Comparison of ENCODE assay signal across 8 mouse cellular contexts in genomic region chr4:134494780-134495545, GRCm38 (mm10). TPM values are rescaled to one million over a fixed set of nuclear protein-coding genes. Genes with fewer than 3 reads are reported as not detected.
DNase-seq lines count a peak whose midpoint lies in the region; ATAC-seq and TF ChIP-seq lines count a peak whose summit lies in the region.

No protein-coding gene starts in this region.

- no peaks in the 10 kb centered on the region for H3K27me3 ChIP-seq in embryonic facial prominence, embryonic 11.5 days (ENCODE audit: control insufficient read depth, insufficient read depth, low read length)
- no peaks in the 10 kb centered on the region for H3K27me3 ChIP-seq in liver, postnatal 0 days (ENCODE audit: insufficient read depth, low read length)
- no peaks in the 10 kb centered on the region for H3K27me3 ChIP-seq in spleen, adult 2 months (ENCODE audit: control insufficient read depth, insufficient read depth, low read length)

- no peaks in the 10 kb centered on the region for H3K36me3 ChIP-seq in embryonic facial prominence, embryonic 11.5 days (replicated peaks; ENCODE audit: control insufficient read depth, insufficient read depth, low read depth, low read length)
- H3K36me3 ChIP-seq in liver, postnatal 0 days (replicated peaks; ENCODE audit: insufficient read depth, low read length) = no peaks in the 10 kb centered on the region
- no peaks in the 10 kb centered on the region for H3K36me3 ChIP-seq in spleen, adult 2 months (ENCODE audit: control insufficient read depth, insufficient read depth, low read length)

- no peak; the same call in 1 of the 2 replicates for TF ChIP-seq EP300 in liver, postnatal 0 days (IDR thresholded peaks at IDR 0.05; ENCODE audit: low read depth)

- H3K4me2 ChIP-seq in embryonic facial prominence, embryonic 11.5 days (ENCODE audit: low read depth, low read length) = no peak overlapping the region
- H3K4me2 ChIP-seq in liver, postnatal 0 days (ENCODE audit: low read depth, low read length) = peak overlapping the region; percentile 32; the same call in 1 of the 2 replicates

- no peak overlapping the region for H3K27ac ChIP-seq in embryonic facial prominence, embryonic 11.5 days (replicated peaks; ENCODE audit: low read depth, low read length)
- peak overlapping the region; percentile 89 for H3K27ac ChIP-seq in liver, postnatal 0 days (ENCODE audit: low read depth)
- peak overlapping the region; percentile 84 for H3K27ac ChIP-seq in spleen, adult 2 months (ENCODE audit: insufficient read depth, low read length)

- no peaks in the 10 kb centered on the region for H3K9me3 ChIP-seq in embryonic facial prominence, embryonic 11.5 days (replicated peaks; ENCODE audit: control insufficient read depth, low read length)
- no peaks in the 10 kb centered on the region; the same call in 1 of the 2 replicates for H3K9me3 ChIP-seq in liver, postnatal 0 days (ENCODE audit: low read length)

- TF ChIP-seq CTCF in liver, postnatal 0 days (IDR thresholded peaks at IDR 0.05; ENCODE audit: low read depth) = no peak
- no peak for TF ChIP-seq CTCF in spleen, adult 2 months (IDR thresholded peaks at IDR 0.05; ENCODE audit: extremely low read depth, insufficient read depth, insufficient read length, insufficient replicate concordance)

- 73% methylated on average over 16 of the region's 16 CpGs for WGBS in embryonic facial prominence, embryonic 11.5 days
- 17% methylated on average over 16 of the region's 16 CpGs for WGBS in liver, postnatal 0 days (ENCODE audit: insufficient replicate concordance)
- 16% methylated on average over 16 of the region's 16 CpGs for WGBS in spleen, adult 2 months

- no peak overlapping the region for H3K4me3 ChIP-seq in embryonic facial prominence, embryonic 11.5 days (ENCODE audit: low read depth, low read length)
- no peak overlapping the region for H3K4me3 ChIP-seq in liver, postnatal 0 days (ENCODE audit: low read depth, low read length)
- no peak overlapping the region for H3K4me3 ChIP-seq in spleen, adult 2 months (ENCODE audit: extremely low read depth, insufficient read depth, insufficient read length)

- ATAC-seq in embryonic facial prominence, embryonic 11.5 days (replicated peaks; ENCODE audit: insufficient number of reproducible peaks, low FRiP score, low TSS enrichment, low read depth) = no peak
- peak; percentile 56 for ATAC-seq in liver, postnatal 0 days

- H3K4me1 ChIP-seq in embryonic facial prominence, embryonic 11.5 days (ENCODE audit: control insufficient read depth, insufficient read depth, low read length) = peaks cover 5% of the 10 kb centered on the region
- peaks cover 56% of the 10 kb centered on the region for H3K4me1 ChIP-seq in liver, postnatal 0 days (ENCODE audit: insufficient read depth)
- H3K4me1 ChIP-seq in spleen, adult 2 months (ENCODE audit: control insufficient read depth, insufficient read depth, insufficient read length) = peaks cover 17% of the 10 kb centered on the region; the same call in 1 of the 2 replicates

- peak; percentile 41 for DNase-seq in cerebellum, adult 11-12 months
- DNase-seq in cerebellum, postnatal 14 days = no peak
- peak; percentile 100 for DNase-seq in 416B (ENCODE audit: low read depth)
- DNase-seq in embryonic facial prominence, embryonic 11.5 days (ENCODE audit: low spot score) = peak; percentile 61
- peak; percentile 73 for DNase-seq in liver, postnatal 0 days
- peak; percentile 60 to 80 for DNase-seq in spleen, adult 2 months (ENCODE audit: low read depth in 1 of 2, low spot score in 2 of 2)
- DNase-seq in layer of hippocampus, adult 8-10 months (ENCODE audit: low spot score in 2 of 2) = no peak
- no peak for DNase-seq in kidney, adult 9 months

- TF ChIP-seq POLR2A in spleen, adult 2 months (IDR thresholded peaks at IDR 0.05; ENCODE audit: low read depth, low read length) = no peak

- no peak overlapping the region for H3K9ac ChIP-seq in embryonic facial prominence, embryonic 11.5 days (replicated peaks; ENCODE audit: low read length)
- H3K9ac ChIP-seq in liver, postnatal 0 days (replicated peaks) = peak overlapping the region; percentile 34; the same call in 1 of the 2 replicates

RNA-seq across cellular contexts. Expression of gene Paqr7, which starts 1.5 kb away (rescaled TPM):
- 0.87 and 0.93 TPM in 2 replicates for polyA plus RNA-seq in embryonic facial prominence, embryonic 11.5 days (2014; fragmentation: Nextera tagmentation; extraction: Ambion mirVana)
- polyA plus RNA-seq in liver, postnatal 0 days (2015; fragmentation: Nextera tagmentation; extraction: Ambion mirVana) = 12.4 and 17.8 TPM in 2 replicates
- 29.4 and 36.2 TPM in 2 replicates for polyA plus RNA-seq in spleen, adult 2 months (2012; rRNA removed)
- 10 to 100 TPM; 55.4 to 75.1 (median 63.4) TPM for total RNA-seq in layer of hippocampus, adult 8-10 months (2022)

RNA-seq across cellular contexts. Expression of gene Aunip, which starts 15.8 kb away (rescaled TPM):
- 7.0 and 8.3 TPM in 2 replicates for polyA plus RNA-seq in embryonic facial prominence, embryonic 11.5 days (2014; fragmentation: Nextera tagmentation; extraction: Ambion mirVana)
- 6.9 and 7.1 TPM in 2 replicates for polyA plus RNA-seq in liver, postnatal 0 days (2015; fragmentation: Nextera tagmentation; extraction: Ambion mirVana)
- polyA plus RNA-seq in spleen, adult 2 months (2012; rRNA removed) = 0.39 and 0.80 TPM in 2 replicates
- under 1 TPM in 3 of 4 experiments, not detected in 1; 0.25 to 0.85 (median 0.33) TPM for total RNA-seq in layer of hippocampus, adult 8-10 months (2022)

RNA-seq across cellular contexts. Expression of gene Stmn1, which starts 26.8 kb away (rescaled TPM):
- polyA plus RNA-seq in embryonic facial prominence, embryonic 11.5 days (2014; fragmentation: Nextera tagmentation; extraction: Ambion mirVana) = 3,252 and 3,396 TPM in 2 replicates
- polyA plus RNA-seq in liver, postnatal 0 days (2015; fragmentation: Nextera tagmentation; extraction: Ambion mirVana) = 249 and 258 TPM in 2 replicates
- 13.8 and 17.1 TPM in 2 replicates for polyA plus RNA-seq in spleen, adult 2 months (2012; rRNA removed)
- total RNA-seq in layer of hippocampus, adult 8-10 months (2022) = 100 to 1,000 TPM; 367 to 422 (median 391) TPM

RNA-seq across cellular contexts. Expression of gene Mtfr1l, which starts 40.2 kb away (rescaled TPM):
- 137 and 138 TPM in 2 replicates for polyA plus RNA-seq in embryonic facial prominence, embryonic 11.5 days (2014; fragmentation: Nextera tagmentation; extraction: Ambion mirVana)
- 56.9 and 60.3 TPM in 2 replicates for polyA plus RNA-seq in liver, postnatal 0 days (2015; fragmentation: Nextera tagmentation; extraction: Ambion mirVana)
- 37.4 and 55.2 TPM in 2 replicates for polyA plus RNA-seq in spleen, adult 2 months (2012; rRNA removed)
- total RNA-seq in layer of hippocampus, adult 8-10 months (2022) = 10 to 100 TPM; 65.9 to 74.2 (median 67.9) TPM

RNA-seq across cellular contexts. Expression of gene Selenon, which starts 57.0 kb away (rescaled TPM):
- polyA plus RNA-seq in embryonic facial prominence, embryonic 11.5 days (2014; fragmentation: Nextera tagmentation; extraction: Ambion mirVana) = 23.6 and 34.4 TPM in 2 replicates
- polyA plus RNA-seq in liver, postnatal 0 days (2015; fragmentation: Nextera tagmentation; extraction: Ambion mirVana) = 2.8 TPM in 2 replicates
- polyA plus RNA-seq in spleen, adult 2 months (2012; rRNA removed) = 8.0 and 8.3 TPM in 2 replicates
- total RNA-seq in layer of hippocampus, adult 8-10 months (2022) = 10 to 100 TPM; 18.4 to 22.8 (median 21.2) TPM

Comparison
In these comparisons a context has a peak if more than half of its experiments do, and no peak if none do; other contexts are left out.
1. DNase-seq: peak in cerebellum, adult 11-12 months (single experiment), 416B (single experiment), embryonic facial prominence, embryonic 11.5 days (single experiment), liver, postnatal 0 days (single experiment) and spleen, adult 2 months (2 of 2); none in cerebellum, postnatal 14 days (0 of 2), layer of hippocampus, adult 8-10 months (0 of 2) and kidney, adult 9 months (single experiment).
2. RNA of gene Stmn1, which starts 26.8 kb away (polyA plus RNA-seq): 3,252 to 3,396 TPM in embryonic facial prominence, embryonic 11.5 days and 249 to 258 TPM in liver, postnatal 0 days; 13.8 to 17.1 TPM in spleen, adult 2 months; every median in the first group is over 10 times any median in the second.